Mouse (Mus musculus): Measurements from ENCODE around the gene Cmah.
A peak's percentile ranks its signal among the peaks of the same experiment; 100 is the strongest.

The Cmah gene

DNA sequence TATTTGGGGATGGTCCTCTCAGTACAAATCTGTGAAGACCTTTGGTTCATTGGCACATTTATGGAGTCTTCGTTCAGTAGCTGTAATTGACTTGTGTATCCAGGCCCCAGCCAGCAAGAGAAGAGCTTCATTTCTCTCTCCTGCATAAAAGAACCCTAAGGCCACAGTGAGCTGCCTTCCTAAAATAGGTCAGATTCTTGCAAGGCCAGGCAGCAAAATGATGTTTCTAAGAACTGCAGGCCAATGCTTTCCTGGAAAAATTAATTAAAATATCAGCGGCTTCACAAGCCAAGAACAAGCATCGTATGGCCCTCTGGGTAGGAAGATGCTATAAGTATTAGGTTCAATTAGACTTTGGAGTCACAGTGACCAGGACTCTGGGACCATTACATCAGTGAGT is 156.5 kb downstream of the Cmah start:
- DNase-seq (ENCODE audit: low spot score), result no peak

GRCm38 (mm10) chr13:24484811-24485210 is 157.6 kb downstream of the Cmah start:
- no peak for DNase-seq (ENCODE audit: low spot score)

DNA sequence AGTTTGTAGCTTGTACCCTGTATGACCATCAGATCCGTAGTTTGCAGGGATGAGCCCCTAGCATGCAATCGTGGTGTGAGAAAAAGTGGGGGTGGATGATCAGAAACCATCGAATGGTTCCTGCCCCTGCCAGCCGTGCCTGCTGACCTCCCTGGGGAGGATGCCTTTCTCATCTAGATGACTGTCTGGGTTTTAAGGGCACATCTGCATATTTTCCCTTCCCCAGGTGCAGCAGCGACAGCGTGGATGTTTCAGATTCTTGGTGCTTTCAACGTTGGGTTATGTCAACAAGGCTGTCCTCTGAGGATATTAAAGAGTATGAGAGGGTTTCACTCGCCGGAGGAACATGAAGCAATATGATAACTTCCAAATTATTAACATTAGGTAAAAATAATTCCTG is 158.8 kb downstream of the Cmah start:
- no peak for DNase-seq (ENCODE audit: low spot score)

DNA sequence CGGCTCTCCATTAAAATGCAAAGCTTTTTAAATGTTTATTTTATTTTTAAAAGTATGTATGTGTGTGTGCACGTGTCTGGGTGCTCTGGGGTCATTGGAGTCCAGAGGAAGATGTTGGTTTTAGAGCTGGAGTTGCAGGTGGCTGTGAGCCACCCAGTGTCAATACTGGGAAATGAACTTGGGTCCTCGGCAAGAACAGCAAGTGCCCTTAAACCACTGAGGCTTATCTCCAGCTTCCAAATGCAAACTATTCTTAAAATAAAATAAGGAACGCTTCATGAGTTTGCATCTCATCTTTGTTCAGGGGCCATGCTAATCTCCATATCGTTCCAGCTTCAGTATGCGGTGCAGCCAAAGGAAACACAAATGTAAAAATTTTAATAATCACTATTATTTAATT is 159.2 kb downstream of the Cmah start:
- DNase-seq (ENCODE audit: low spot score), result no peak

GRCm38 (mm10) chr13:24487061-24487460 is 159.9 kb downstream of the Cmah start:
- DNase-seq (ENCODE audit: low spot score), result no peak

GRCm38 (mm10) chr13:24487546-24487945 is 160.3 kb downstream of the Cmah start:
- DNase-seq (ENCODE audit: low spot score), result no peak

DNA sequence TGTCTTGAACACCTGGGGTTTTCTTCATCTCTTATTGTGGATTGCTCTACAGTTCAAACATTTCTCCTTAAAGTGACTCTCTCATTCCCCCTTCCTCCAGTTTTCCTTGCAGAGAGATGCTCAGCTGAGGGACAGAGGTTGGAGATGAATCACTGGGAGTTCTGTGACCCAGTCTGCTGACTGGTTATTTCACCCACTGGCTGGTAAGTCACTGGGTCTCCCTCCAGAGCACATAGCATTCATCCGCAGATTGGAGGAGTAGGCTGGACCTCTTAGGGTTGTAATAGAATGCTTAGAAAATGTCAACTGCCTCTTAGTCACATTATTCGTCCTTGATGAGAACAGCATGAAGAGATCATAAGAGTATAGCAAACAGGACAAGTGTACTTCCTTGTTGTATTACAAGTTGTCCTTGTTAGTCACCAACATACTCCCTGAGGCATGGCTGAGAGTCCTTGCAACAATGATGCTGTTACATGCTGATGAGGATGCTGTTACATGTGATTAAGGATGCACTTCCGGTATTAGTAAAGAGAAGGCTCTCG is 161.4 kb downstream of the Cmah start:
- no peak for DNase-seq (ENCODE audit: low spot score)

GRCm38 (mm10) chr13:24489515-24489914 is 162.3 kb downstream of the Cmah start:
- no peak for DNase-seq (ENCODE audit: low spot score)

GRCm38 (mm10) chr13:24490041-24490440 is 162.8 kb downstream of the Cmah start:
- peak; percentile 42 for DNase-seq (ENCODE audit: low spot score)

- DNase-seq (ENCODE audit: low spot score), result no peak
Observed at GRCm38 (mm10) chr13:24491101-24491500, 163.9 kb downstream of the Cmah start.

- no peak for DNase-seq (ENCODE audit: low spot score)
Observed at GRCm38 (mm10) chr13:24493784-24494183, 166.6 kb downstream of the Cmah start.

- no peak for DNase-seq (ENCODE audit: low spot score)
Observed at GRCm38 (mm10) chr13:24496353-24496752, 169.1 kb downstream of the Cmah start.

GRCm38 (mm10) chr13:24497001-24497400 is 169.8 kb downstream of the Cmah start:
- no peak for DNase-seq (ENCODE audit: low spot score)

DNA sequence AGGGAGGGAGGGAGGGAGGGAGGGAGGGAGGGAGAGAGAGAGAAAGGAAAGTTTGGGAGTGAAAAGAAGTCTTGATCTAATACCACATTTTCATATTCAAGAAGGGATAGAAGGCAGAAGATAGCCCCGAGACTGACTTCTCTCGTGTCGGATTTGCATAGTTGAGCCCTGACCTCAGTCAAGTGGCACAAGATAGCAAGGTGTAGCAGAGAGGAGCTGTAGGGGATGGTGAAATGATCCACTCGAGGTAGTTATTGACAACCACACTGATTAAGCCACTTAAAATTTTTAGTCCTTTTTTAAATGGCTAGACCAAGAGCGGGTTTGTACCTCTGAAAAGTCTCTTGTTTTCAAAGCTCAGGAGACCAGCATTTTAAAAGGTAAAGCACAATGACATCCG is 171.1 kb downstream of the Cmah start:
- DNase-seq (ENCODE audit: low spot score), result no peak

DNA sequence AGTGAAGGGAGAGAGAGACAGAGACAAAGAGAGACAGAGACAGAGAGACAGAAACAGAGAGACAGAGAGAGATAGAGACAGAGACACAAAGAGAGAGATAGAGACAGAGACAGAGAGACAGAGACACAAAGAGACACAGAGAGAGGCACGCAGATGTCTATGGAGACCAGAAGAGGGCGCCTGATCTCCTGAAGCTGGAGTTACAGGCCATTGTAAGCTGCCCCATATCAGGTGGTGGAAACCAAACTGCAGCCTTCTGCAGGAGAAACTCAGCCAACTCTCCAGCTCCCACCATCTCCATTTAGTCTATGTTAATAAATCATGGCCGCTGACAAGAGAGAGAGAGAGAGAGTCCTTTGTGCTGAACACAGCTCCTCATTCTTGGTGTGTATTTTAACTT is 172.3 kb downstream of the Cmah start:
- DNase-seq (ENCODE audit: low spot score), result peak; percentile 69

DNA sequence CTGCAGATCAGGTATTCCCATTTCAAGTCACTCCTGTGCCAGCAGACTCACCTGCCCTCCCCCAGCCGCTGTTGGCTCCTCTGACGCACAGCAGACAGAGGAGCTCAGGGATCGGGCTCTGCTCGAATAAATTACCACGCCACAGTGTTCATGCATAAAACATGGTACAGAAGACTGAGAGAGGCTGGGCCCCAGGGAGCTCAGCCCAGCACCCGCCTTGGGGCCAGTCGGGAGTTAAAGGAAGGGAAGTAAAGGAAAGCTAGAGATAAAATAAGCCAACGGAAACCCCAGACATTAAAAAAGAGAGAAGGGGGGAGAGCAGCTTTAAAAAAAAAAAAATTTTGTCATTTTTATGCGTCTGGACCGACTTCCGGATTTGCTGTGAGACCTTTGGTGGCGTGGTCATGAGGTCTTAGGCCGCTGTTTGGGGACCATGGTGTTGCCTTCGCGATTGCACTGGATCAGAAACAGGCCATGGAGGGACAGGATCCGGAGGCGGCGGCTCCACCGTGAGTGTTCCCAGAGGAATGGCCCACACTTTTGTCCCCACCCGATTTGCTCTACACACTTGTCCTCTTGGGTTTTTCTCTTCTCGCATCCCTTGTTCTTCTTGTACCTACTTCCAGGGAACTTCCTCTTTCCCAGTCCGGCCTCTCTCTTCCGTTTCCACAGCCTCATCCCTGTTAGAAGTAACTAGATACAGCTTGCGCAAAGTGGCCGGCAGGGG is 174.1 kb downstream of the Cmah start:
- DNase-seq (ENCODE audit: low spot score), result no peak

DNA sequence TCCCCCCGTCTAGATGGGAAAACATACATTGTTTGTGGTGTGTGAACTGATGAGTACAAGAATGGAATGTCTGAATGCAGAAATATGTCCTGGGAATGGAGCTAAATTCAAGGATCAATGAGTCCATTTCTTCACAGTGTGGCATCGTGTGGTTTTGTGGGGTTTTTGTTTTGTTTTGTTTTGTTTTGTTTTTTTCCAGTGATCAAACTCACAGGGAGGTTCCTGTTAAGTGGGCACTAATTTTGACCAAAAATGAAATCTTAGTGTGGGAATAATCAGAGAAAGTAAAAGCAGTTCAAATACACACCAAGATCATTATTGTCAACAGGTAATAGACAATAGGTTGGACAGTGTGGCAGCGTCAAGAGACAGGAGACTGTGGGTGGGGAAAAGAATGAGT is 174.7 kb downstream of the Cmah start:
- no peak for DNase-seq (ENCODE audit: low spot score)

GRCm38 (mm10) chr13:24505812-24506211 is 178.6 kb downstream of the Cmah start:
- no peak for DNase-seq (ENCODE audit: low spot score)

- no peak for DNase-seq (ENCODE audit: low spot score)
Observed at GRCm38 (mm10) chr13:24507156-24507555, 180.0 kb downstream of the Cmah start.

DNA sequence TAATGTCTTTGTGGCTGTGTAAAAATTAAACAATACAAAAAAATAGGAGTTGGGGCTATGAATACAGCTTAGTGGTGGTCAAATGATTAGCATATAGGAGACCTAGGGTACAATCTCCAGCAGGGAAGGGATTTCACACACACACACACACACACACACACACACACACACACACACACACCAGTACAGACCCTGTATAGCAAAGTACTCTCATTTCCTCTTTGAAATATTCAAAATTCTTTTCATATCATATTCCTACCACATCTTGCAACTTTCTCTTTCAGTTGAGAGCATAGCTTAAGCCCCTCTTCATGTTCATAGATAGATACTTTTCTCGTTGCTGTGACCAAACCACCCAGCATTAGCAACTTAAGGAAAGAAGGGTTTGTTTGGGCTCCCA is 181.7 kb downstream of the Cmah start:
- DNase-seq (ENCODE audit: low spot score), result no peak

DNA sequence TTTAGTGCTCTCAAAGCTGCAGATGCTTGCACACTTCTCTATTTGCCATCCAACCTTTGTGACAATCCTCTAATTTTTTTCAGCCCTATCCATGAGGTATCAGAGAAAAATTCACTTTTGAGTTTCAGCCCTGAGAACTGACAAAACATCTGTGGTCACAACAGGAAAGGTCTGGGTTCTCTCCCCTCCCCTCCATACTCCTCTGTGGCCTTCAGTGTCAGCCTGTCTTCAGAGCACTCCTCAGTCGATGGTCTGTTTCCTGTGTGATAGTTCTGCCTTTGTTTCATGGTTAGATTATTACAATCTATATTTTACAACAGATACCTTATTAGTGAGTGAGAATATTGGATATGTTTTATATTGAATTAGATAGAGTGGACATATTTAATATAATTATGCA is 184.2 kb downstream of the Cmah start:
- no peak for DNase-seq (ENCODE audit: low spot score)

DNA sequence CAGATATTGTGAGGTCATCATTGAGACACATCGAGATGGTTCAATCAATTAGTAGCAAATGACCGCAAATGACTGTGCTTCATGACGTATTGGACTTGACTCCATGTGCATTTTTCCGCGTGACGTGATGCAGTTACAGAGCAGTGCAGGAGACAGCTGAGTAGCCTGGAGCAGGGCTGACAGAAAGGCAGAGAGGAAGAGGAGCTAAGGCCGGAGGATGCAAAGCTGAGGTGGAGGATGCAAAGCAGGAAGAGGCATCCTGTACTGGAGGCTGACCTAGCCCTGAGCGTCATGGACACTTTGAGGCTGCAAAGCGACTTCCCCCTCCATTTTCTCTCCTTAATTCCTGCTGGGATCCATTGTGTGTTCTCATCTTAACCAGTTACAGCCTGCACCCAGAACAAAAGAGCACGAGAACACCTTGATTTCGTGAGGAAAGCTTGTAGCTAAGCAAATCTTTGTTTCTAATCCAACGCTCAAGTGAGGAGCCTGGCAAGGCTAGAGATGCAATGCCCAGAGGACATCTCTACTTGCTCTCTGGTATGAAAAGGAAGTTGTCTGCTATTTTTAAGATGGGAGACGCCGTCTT is 184.8 kb downstream of the Cmah start:
- DNase-seq (ENCODE audit: low spot score), result no peak

GRCm38 (mm10) chr13:24513717-24514116 is 186.5 kb downstream of the Cmah start:
- no peak for DNase-seq (ENCODE audit: low spot score)

Measured in retina, embryonic 14.5 days (tissue).